Mouse (Mus musculus): ENCODE results near the gene Kank1.

Gene Kank1

DNA sequence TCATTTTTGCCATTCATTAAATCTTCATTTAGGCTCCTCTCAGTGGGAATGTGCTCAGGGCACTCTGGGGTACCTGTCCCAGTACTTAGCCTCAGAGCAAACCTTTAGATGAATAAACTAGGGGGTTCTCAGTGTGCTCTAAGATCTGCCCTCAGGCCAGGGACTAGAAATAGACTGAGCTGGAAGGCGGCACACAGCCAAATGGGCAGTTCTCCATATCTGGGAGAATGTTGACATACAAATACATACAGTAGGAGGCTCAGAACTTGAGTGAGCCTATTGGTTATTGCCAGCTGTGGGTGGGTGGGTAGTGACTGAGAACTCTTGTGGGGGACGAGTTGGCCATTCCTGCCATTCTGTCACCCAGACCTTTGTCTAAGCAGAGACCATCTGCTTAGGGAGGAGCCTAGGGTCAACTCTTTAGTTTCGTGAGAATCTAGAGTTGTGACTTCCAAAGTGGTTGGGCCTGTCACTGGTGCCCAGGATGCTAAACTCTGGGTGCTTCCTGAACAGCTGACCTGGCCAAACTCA, 14.9 kb downstream of the Kank1 start:
- CTCF ChIA-PET = no interaction called here

DNA sequence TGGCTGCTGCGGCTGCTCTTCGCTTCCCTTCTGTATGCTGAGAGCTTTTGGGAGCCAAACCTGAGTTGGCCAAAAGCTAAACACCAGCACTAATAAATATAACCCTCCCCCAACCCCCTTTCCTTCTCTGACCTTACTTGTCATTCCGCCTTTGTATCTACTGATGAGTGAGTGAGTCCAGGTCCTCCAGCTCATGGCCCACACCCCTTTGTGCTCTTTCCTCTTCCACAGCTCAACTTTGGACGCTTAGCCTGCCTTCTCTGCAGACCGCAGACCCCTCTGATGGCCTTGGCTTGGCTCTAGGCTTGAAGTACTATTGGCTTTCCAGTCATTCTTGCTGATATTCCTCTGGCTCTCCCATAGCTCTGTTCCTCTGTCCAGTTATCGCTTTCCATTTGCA, 16.4 kb downstream of the Kank1 start:
- CTCF ChIA-PET = no interaction called here

DNA sequence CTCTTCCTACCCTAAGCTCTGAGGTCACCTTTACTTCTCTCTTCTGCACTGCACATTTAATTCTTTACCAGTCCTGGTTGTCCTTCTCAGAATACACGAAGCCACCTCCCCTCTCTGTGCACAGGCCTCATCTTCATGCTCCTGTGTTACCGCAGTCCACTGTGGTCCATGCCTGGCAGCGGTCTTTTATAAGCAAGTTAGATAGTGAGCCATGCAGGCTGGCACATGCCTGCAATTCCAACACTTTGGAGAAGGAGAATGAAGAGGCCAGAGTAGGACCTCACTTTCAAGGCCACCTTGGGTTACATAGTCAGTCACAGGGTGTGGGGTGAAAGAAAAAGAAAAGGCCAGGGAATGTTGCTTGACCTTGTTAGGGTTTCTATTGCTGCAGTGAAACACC, 16.9 kb downstream of the Kank1 start:
- CTCF ChIA-PET = no interaction called here

DNA sequence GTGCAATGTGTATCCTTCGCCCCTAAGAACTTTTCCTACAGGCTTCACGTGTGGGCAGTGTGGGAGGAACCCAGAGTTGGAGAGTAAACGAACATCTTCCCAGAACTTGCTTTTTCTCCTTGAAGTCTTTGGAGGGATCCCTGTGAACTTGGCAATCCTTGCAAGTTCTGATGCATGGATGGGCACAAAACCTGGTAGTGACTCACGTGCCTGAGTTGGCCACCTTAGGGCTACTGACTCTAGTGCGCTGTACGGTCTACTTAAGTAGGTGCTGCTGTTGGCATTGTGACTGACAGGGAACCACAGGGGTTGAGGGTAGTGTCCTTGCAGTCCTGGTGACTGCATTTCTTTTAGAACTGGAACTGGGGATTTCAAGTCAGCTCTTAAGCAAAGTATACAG, 21.5 kb downstream of the Kank1 start:
- CTCF ChIA-PET = no interaction called here

DNA sequence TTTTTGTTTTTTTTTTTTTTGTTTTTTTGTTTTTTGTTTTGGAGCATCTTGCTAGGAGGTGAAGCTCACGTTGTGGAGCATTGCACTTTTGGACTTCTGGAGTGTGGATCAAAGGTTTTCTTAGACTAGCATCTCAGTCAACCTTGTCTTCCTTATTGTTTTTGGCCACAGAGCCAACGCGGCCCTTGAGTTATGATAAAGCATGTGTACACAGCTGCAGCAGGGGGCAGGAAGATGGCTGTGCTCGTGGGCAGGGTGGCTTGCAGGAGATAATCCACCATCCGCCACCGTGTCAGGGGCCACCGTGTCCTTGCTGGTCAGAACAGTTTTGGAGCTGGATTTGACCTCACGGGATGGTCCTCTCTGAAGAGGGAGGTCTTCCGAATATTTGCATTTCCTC, 29.4 kb downstream of the Kank1 start:
- CTCF ChIA-PET = interaction anchor here (0.5 kb wide), 1 partner anchor 17 kb away, joined by 11 read pairs; no protein-coding TSS in a partner anchor

DNA sequence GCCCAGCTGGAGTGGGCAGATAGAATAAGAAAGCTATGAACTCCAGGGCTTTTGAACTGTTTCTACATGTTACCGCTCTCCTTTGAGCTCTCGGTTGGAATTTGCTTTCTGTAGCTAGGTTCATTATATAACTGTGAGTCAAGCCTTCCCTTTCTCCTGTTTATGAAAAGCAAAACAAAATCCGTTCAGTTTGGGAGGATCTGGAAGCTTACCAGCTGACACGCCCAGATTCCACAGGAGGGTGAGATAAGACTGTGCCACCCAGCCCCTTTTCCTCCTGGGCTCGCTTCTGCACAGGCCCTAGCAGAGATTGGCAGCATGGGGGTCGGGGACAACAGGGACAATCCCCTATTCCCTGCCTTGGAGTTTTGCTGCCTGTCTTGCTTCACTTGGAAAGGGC, 30.5 kb downstream of the Kank1 start:
- CTCF ChIA-PET = no interaction called here

DNA sequence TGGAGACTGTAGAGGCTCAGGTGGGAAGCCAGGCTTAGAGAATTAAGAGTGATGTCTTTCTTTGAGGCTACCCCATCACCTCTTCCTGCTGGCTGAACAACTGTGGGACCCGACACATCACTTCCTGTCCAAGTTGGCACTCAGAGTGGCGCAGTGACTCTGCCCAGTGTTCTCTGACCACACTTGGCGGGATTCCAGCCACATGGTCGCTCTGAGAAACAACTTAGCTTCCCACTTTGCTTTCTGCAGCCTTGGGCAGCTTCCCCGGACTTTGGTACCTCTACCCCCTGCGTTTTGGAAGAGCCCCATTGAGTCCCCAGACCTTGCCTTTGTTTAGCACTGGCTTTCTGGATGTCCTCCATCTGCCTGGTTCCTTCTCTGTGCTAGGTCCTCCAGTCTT, 31.8 kb downstream of the Kank1 start:
- CTCF ChIA-PET = no interaction called here

DNA sequence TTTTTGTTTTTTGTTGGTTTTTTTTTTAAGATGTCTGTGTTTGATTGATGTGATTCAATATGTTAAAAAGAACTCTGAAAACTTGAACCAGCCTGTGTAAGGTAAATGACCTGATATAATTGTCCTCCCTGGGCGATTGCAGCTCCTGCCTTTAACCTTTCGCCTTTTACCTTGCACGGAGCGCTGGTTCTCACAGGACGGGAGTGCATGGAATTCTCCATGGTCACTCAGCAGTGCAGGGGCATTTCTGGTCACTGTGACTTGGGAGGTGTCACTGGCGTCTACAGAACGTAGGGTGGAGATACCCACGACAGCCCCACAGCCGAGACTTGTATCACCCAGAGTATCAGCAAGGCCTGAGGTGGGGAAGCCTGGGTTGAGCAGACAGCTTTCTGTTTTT, 34.8 kb downstream of the Kank1 start:
- CTCF ChIA-PET = no interaction called here

DNA sequence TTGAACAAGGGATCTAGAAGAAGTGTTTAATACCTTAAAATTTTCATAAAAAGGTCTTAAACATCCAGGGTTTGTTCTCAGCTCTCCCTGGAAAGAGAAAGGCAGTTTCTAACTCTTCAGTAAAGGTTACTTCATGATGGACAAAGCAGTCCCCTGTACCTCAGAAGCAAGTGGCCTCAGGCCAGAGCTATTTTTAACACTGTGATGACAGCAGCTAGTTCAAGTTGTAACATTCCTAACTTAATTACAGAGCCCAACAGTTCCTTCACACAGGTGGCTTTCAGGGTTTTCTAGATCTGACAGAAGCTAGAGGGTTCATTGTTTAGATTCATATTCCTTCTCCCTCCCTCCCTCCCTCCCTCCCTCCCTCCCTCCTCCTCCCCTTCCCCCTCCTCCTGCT, 36.4 kb downstream of the Kank1 start:
- CTCF ChIA-PET = no interaction called here

DNA sequence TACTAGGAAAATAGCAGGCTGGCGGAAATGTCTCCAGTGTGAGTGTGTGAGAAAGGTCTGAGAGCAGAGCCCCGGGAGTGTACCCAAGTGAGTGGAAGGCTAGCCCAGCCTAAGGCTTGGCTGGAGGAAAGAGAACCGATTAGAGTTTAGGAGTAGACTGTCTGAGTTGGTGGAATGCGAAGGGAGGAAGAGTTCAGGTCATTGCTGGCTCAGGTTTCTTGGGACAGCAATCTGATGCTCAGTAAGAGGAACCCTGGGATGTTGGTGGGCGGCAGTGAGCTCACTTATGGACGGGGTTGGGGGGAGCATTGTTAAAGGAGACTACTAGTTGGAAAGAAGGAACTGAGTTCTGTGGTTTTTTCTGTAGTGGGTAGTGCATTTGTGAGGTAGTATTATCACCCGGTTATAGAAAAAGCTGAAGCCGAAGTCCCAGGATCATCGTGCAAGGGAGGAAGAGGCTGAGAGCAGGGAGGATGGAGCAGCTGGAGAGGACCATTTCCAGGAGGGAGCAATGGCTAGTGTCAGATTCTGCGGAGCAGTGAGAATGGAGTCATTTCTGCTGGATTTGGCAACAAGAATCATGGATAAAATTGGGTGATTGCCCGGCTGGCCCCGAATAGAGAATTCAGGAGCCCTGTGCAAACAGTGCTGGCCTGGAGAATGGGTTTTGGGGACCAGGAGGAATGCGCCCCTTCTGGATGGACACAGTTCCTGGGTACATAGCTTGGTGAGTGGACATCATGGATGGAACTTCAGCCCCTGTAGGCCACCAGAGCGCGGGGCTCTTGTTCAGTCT, 40.0 kb downstream of the Kank1 start:
- CTCF ChIA-PET = no interaction called here

DNA sequence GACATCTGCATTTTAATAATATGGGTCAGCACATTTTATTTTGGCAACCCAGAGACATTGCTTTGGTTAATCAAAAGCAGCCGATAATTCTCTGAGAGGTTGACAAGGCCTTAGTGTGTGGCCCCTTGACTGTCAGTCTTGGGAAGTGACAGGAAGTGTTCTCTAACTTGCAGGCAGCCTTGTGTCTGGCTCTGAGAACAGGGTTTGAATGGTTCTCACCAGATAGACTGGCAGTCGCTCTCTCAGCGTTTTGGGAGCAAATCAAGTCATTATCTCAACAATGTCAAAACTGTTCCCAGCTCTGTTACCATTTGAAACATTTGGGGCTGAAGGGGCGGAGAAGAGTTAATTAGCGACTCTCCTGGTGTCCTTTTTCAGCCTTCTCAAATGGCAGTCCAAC, 41.0 kb downstream of the Kank1 start:
- CTCF ChIA-PET = no interaction called here

DNA sequence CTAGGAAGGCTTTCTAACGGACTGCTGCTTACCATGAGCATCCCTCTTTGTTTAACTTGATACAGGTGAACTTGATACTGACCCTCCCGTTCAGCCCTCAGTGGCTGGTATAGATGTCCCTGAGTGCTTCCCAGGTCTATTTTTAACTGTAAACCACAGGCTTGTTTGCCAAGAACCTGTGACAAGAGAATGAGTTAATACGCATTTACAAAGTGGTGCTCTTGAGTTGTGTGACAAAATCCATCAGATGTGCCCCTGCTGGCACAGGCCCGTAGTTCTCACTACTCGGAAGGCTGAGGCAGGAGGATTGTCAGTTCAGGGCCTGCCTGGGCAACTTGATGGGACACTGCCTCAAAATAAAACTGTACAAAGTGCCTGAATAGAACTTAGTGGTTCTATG, 42.8 kb downstream of the Kank1 start:
- CTCF ChIA-PET = interaction anchor here (0.6 kb wide), 1 partner anchor 262 kb away, joined by 3 read pairs; no protein-coding TSS in a partner anchor

DNA sequence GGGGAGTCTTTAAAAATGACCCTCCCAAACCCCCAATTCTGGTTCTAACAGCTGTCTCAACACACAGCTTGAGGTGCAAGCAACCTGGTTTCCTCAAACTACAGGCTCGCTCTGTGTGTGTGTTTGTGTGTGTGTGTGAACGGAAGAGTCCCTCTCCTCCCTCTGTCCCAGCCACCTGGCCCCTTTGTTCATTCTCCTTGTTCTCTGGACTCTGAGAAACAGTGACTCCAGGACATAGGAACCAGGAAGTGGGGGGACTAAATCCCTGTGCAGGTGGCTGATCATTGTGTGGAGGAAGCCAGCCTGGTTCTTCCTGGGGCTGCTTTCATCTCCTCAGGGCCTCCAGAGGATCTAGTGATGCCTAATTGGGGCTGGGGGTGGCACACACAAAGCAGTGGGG, 46.9 kb downstream of the Kank1 start:
- CTCF ChIA-PET = no interaction called here

DNA sequence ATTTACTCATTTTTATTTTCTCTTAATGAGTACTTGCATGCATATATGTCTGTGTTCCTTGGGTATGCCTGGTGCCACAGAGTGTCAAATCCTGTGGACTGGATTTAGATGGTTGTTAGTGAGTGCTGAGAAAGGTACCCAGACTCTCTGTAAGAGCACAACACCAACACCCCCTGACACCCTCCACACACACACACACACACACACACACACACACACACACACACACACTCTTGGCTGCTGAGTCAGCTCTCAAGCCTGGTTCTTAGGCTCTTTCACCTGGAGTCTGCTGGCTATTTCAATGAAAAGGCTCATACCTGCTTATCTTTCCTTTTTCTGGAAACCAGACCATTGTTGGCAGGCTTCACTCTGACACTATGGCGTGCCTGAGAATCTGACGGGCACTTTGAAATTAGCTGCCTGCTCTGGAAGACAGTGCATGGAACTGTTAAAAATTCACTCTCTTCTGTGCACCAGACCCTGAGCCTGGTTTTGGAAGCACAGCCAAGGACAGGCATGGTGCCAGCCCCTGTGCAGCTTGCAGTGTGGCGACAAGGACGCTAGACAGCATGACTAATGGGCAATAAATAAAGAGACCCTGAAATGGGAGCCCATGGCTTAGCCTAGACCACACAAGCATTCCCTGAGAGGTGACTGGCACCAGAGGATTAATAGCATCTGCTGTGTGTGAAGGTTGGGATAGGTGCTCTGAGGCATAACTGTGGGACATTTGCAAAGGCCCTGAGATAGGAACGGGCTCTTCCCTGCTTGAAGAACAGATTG, 49.2 kb downstream of the Kank1 start:
- CTCF ChIA-PET = no interaction called here

DNA sequence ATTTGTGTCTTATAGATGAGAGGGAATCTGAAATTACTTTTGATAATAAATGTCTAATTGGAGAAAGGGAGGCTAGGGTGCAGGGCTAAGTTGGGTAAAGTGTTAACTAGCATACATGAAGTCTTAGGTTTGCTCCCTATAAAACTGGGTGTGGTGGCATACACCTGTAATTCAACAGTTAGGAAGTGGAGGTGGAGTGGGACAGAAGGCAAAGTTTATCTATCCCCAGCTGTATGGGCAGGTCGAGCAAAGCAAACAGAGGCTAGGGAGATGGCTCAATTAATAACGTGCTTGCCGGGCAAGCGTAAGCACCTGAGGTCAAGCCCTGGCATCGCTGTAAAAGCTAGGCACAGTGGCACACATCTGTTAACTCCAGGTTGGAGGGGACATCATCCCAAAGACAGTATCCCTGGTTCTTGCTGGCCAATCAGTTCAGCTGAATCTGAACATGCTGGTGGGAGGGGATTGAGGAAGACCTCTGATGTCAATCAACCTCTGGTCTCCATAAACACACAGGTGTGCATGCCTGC, 54.3 kb downstream of the Kank1 start:
- CTCF ChIA-PET = no interaction called here

DNA sequence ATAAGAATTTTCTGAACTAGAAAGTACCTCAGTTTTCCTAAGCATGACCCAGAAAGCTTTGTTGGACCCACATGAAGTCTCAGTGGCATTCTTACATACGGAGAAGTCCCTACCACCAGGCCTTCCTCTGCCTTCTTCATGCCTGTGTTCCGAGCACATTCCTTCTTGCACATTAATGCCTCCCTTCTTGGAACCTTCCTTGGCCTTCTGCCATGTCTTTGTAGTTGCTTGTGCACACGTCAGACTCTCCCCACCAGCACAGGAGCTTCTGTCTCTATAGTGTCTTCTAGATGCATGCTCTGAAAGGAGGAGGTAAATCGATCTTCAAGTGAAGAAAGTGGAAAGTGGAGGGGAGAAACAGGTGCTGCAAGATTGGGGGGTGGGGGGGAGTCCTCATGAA, 58.4 kb downstream of the Kank1 start:
- CTCF ChIA-PET = no interaction called here

DNA sequence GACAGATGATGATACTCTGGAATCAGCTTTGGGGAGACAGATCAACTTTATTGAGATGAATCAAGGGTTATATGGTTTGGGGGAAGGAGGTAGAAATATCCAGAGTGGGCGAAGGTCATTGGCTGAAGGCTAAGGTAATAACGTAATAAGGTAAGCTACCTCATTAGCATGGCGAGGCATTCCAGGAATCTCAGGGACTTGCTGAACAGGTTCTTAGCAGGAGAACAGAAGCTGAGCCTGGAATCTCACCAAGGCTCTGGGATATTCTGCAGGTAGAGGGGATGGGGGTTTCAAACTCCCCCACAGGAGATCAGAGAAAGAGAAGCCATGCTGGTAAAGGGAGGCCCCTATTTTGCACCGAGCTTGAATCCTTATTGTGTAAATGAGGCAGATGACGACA, 60.5 kb downstream of the Kank1 start:
- CTCF ChIA-PET = no interaction called here

DNA sequence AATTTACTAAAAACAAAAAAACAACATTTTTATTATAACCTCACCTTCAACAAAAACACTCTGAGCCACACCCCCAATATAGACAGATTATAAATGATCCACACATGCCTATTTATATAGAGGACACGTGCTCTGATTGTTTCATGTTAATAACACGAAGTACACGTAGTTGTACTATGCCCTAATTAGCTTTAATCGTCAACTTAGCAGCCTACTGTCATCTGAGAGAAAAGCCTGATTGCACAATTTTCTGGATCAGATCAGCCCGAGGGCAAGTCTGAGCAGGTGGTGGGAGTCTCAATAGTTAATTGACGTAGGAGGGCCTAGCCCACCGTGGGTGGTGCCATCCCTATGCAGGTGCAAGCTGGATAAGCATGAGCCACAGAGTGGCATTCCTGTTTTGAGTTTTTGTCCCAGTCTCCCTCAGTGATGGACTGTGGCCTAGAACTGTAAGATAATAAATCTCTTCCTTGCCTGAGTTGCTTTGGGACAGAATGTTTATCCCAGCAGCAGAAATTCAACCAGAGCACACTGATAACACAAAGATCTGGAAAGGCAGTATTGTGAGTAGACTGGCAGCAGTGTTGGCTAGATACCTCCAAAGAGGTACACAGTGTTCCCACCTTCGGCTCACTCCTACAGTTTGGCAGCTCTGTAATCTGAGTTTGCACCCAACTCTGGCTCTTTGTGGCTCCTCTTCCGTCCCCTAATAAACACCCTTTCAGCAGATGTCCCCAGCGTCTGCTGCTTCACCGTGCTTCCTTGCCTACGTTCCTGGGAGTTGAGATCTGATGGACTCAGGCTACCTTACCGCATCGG, 63.3 kb downstream of the Kank1 start:
- CTCF ChIA-PET = no interaction called here

DNA sequence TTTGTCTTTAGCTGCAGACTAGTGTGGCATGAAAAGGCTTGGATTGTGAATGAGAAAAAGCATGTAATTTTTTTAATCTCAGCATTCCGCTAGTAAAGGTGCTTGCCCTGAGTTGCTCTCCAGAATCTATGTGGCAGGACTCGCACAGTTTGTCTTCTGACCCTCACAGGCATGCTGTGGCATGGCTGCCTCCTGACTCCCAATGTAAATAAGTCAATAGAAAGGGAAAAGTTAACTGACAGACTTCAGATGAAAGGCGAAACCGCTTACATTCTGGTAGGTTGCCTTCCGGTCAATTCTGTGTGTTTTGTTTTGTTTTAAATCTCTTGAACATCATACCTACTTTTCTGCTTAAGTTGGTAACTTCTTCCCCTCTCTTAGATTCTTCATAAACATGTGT, 64.4 kb downstream of the Kank1 start:
- CTCF ChIA-PET = no interaction called here

DNA sequence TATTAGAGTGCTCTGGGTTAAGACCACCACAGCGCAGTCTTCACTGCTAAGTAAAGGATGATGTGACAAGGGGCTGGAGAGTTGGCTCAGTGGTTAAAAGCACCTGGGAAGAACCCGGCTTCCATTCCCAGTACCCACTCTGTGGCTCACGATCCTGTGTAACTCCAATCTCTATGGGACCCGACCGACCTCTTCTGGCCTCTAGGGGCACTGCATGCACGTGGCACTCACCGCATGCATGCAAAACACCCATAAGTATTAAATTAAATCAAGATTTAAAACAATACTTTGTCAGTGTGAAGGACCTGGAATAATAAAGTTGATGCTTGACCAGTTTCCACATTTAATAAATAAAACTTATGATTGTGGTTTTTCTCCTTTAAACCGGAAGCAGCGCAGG, 69.5 kb downstream of the Kank1 start:
- CTCF ChIA-PET = no interaction called here

DNA sequence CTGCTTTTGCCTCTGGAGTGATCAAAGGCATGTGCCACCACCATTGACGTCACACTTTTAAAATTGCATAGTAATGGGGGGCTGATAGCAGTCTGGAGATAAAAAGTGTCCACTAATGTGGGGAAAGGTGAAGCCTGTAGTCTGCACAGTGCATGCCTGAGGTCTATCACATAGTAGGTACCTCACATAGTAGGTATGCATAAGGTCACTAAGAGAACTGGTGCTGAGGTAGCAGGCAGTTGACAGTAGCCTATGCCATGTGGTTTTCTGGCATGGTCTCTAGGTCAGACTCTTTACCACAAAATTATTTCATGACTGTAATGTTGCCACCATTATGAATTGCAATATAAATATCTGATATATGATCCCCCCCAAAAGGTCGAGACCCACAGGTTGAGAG, 71.4 kb downstream of the Kank1 start:
- CTCF ChIA-PET = interaction anchor here (0.6 kb wide), 1 partner anchor 36 kb away, joined by 3 read pairs; no protein-coding TSS in a partner anchor

DNA sequence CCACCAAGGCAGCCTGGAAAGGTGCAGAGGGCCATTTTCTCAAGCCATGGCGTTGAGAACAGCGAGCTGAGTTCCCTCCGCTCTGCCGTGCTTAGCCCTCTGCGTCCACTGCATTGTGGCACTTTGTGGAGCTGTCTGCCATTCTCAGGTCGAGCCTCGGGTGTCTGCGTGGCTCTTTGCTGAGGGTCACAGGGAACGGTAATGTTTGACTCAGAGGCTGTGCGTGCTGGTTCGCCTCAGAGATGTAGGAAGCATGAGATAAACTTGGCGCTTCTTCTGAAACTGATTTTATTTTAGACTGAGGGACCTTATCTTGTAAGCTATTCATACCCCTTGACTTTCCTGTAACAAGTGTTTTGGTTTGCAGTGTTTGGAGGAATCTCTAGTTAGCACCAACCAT, 72.0 kb downstream of the Kank1 start:
- CTCF ChIA-PET = no interaction called here

All from spleen, embryonic (tissue).